Mouse (Mus musculus) limb, embryonic 12.5 days (tissue): ENCODE measurements around the gene Stat5b. TPM values are rescaled to one million over a fixed set of nuclear protein-coding genes. Genes with fewer than 3 reads are reported as not detected.

Source experiments
- ATAC-seq: fragments of 200-750 bp; cut with Nextera tagmentation; 2 replicates; pipeline ENCODE4 v1.8.0; 2017; ENCODE audit warnings: low read depth, moderate TSS enrichment; ENCODE audit not compliant: insufficient number of reproducible peaks, insufficient read depth, low FRiP score, low TSS enrichment
- H3K27ac ChIP-seq: fragments of 300-500 bp; sonication (generic); 2 replicates; pipeline ENCODE4 v1.5.1; 2016; ENCODE audit warnings: mild to moderate bottlenecking, moderate library complexity
- H3K27me3 ChIP-seq: fragments of 300-500 bp; sonication (generic); 2 replicates; pipeline ENCODE4 v1.6.1; 2016; ENCODE audit warnings: mild to moderate bottlenecking, moderate library complexity
- H3K36me3 ChIP-seq: fragments of 300-500 bp; sonication (generic); 2 replicates; pipeline ENCODE4 v1.6.1; 2016; ENCODE audit warnings: mild to moderate bottlenecking, moderate library complexity
- H3K4me1 ChIP-seq: fragments of 300-500 bp; sonication (generic); replicated peaks from 2 replicates; pipeline ENCODE4 v1.6.1; 2016
- H3K4me2 ChIP-seq: fragments of 300-500 bp; sonication (generic); 2 replicates; pipeline ENCODE4 v1.6.1; 2016; ENCODE audit warnings: mild to moderate bottlenecking, moderate library complexity
- H3K4me3 ChIP-seq: fragments of 300-500 bp; sonication (generic); replicated peaks from 2 replicates; pipeline ENCODE4 v1.5.1; 2016; ENCODE audit warnings: mild to moderate bottlenecking
- H3K9ac ChIP-seq: fragments of 300-500 bp; sonication (generic); replicated peaks from 2 replicates; pipeline ENCODE4 v1.6.1; 2016; ENCODE audit warnings: mild to moderate bottlenecking, moderate library complexity
- H3K9me3 ChIP-seq: fragments of 300-500 bp; sonication (generic); 2 replicates; pipeline ENCODE4 v1.6.1; 2016; ENCODE audit warnings: mild to moderate bottlenecking, moderate library complexity
- WGBS: fragments of 180-500 bp; shearing (Covaris S2); methylation state at CpG from one replicate; pipeline ENCODE4 v1.1.7; 2016; 5-methylcytosine and 5-hydroxymethylcytosine counted together
- polyA plus RNA-seq: library from polyadenylated mRNA; unstranded; fragments of >200 nt; fragmentation: Nextera tagmentation; extraction: Ambion mirVana; gene quantifications from 2 replicates; pipeline ENCODE4 v1.2.1, GENCODE M21; 2016

Stat5b gene
- polyA plus RNA-seq, 1 experiment from 2014 or later, result 20.4 TPM

GRCm38 (mm10) chr11:100782568-100782967, 68.0 kb downstream of the Stat5b start:
- Histone ChIP-seq H3K4me2 (no peak overlapping the region), H3K4me3 (no peak overlapping the region), H3K36me3 (peaks cover 62% of the 10 kb centered on the region), H3K27me3 (no peaks in the 10 kb centered on the region), H3K4me1 (peaks cover 14% of the 10 kb centered on the region), H3K9me3 (no peaks in the 10 kb centered on the region), H3K27ac (no peak overlapping the region), H3K9ac (no peak overlapping the region)
- no peak for ATAC-seq
- WGBS, result 86% methylated on average over 13 of the region's 13 CpGs

- H3K36me3 ChIP-seq, result peaks cover 57% of the 10 kb centered on the region
- H3K9ac ChIP-seq, result no peak overlapping the region
- no peak overlapping the region for H3K4me2 ChIP-seq
- H3K27ac ChIP-seq, result no peak overlapping the region
- no peaks in the 10 kb centered on the region for H3K9me3 ChIP-seq
- H3K4me3 ChIP-seq, result no peak overlapping the region
- WGBS, result 90% methylated on average over 15 of the region's 15 CpGs
- ATAC-seq, result no peak
- peaks cover 9% of the 10 kb centered on the region for H3K4me1 ChIP-seq
- H3K27me3 ChIP-seq, result no peaks in the 10 kb centered on the region
These were observed 68.6 kb downstream of the Stat5b start for GRCm38 (mm10) chr11:100781763-100782475.

- Histone ChIP-seq H3K36me3 (peaks cover 48% of the 10 kb centered on the region; the same call in 1 of the 2 replicates), H3K9me3 (no peaks in the 10 kb centered on the region), H3K4me3 (no peak overlapping the region), H3K4me2 (no peak overlapping the region), H3K27me3 (no peaks in the 10 kb centered on the region), H3K4me1 (no peaks in the 10 kb centered on the region), H3K9ac (no peak overlapping the region), H3K27ac (no peak overlapping the region)
- 76% methylated on average over 8 of the region's 8 CpGs for WGBS
- ATAC-seq, result no peak
These were observed 70.3 kb downstream of the Stat5b start for GRCm38 (mm10) chr11:100780247-100780646.

- H3K36me3 ChIP-seq, result peaks cover 30% of the 10 kb centered on the region; the same call in 1 of the 2 replicates
- no peak overlapping the region for H3K4me3 ChIP-seq
- no peak for ATAC-seq
- no peak overlapping the region for H3K27ac ChIP-seq
- H3K9ac ChIP-seq, result no peak overlapping the region
- H3K9me3 ChIP-seq, result no peaks in the 10 kb centered on the region
- WGBS, result 78% methylated on average over 3 of the region's 3 CpGs
- no peaks in the 10 kb centered on the region for H3K4me1 ChIP-seq
- H3K27me3 ChIP-seq, result no peaks in the 10 kb centered on the region
- H3K4me2 ChIP-seq, result no peak overlapping the region
These were observed 72.5 kb downstream of the Stat5b start for GRCm38 (mm10) chr11:100778069-100778468.

- Histone ChIP-seq H3K27me3 (no peaks in the 10 kb centered on the region), H3K4me1 (no peaks in the 10 kb centered on the region), H3K4me3 (no peak overlapping the region), H3K9me3 (no peaks in the 10 kb centered on the region), H3K27ac (no peak overlapping the region), H3K4me2 (no peak overlapping the region), H3K9ac (no peak overlapping the region), H3K36me3 (peaks cover 17% of the 10 kb centered on the region; the same call in 1 of the 2 replicates)
- ATAC-seq, result no peak
- 85% methylated on average over 10 of the region's 10 CpGs for WGBS
These were observed 74.6 kb downstream of the Stat5b start for GRCm38 (mm10) chr11:100775921-100776320.

GRCm38 (mm10) chr11:100774261-100774660, 76.3 kb downstream of the Stat5b start:
- Histone ChIP-seq H3K27ac (no peak overlapping the region), H3K9ac (no peak overlapping the region), H3K4me1 (peaks cover 7% of the 10 kb centered on the region), H3K9me3 (no peaks in the 10 kb centered on the region), H3K36me3 (peaks cover 7% of the 10 kb centered on the region; the same call in 1 of the 2 replicates), H3K4me2 (no peak overlapping the region), H3K27me3 (no peaks in the 10 kb centered on the region), H3K4me3 (no peak overlapping the region)
- ATAC-seq, result no peak
- 79% methylated on average over 4 of the region's 4 CpGs for WGBS

GRCm38 (mm10) chr11:100770646-100771408, 79.7 kb downstream of the Stat5b start, which contains the start of gene Ghdc:
Gene Ghdc, minus strand, starts transcription at chr11:100770957.
- 17% methylated on average over 17 of the region's 17 CpGs for WGBS
- Histone ChIP-seq H3K9me3 (no peaks in the 10 kb centered on the region), H3K4me2 (peak within 1 kb of the TSS; percentile 60), H3K36me3 (no peaks in the 10 kb centered on the region), H3K4me1 (peaks cover 7% of the 10 kb centered on the region), H3K27me3 (no peaks in the 10 kb centered on the region), H3K27ac (peak within 1 kb of the TSS; percentile 62; the same call in 1 of the 2 replicates), H3K4me3 (peak within 1 kb of the TSS; percentile 59), H3K9ac (peak within 1 kb of the TSS; percentile 59)
- ATAC-seq, result no peak

- H3K27me3 ChIP-seq, result no peaks in the 10 kb centered on the region
- WGBS, result 63% methylated on average over 6 of the region's 6 CpGs
- ATAC-seq, result no peak
- no peaks in the 10 kb centered on the region for H3K36me3 ChIP-seq
- peak overlapping the region; percentile 59 for H3K9ac ChIP-seq
- peak overlapping the region; percentile 60 for H3K4me2 ChIP-seq
- H3K27ac ChIP-seq, result no peak overlapping the region
- no peaks in the 10 kb centered on the region for H3K9me3 ChIP-seq
- H3K4me1 ChIP-seq, result peaks cover 7% of the 10 kb centered on the region
- peak overlapping the region; percentile 59 for H3K4me3 ChIP-seq
These were observed 80.5 kb downstream of the Stat5b start for GRCm38 (mm10) chr11:100769980-100770379.

GRCm38 (mm10) chr11:100767871-100768270, 82.7 kb downstream of the Stat5b start:
- H3K27ac ChIP-seq, result no peak overlapping the region
- ATAC-seq, result no peak
- no peaks in the 10 kb centered on the region for H3K36me3 ChIP-seq
- H3K4me2 ChIP-seq, result no peak overlapping the region
- H3K9me3 ChIP-seq, result no peaks in the 10 kb centered on the region
- no peak overlapping the region for H3K9ac ChIP-seq
- 85% methylated on average over 5 of the region's 5 CpGs for WGBS
- no peak overlapping the region for H3K4me3 ChIP-seq
- H3K27me3 ChIP-seq, result peaks cover 7% of the 10 kb centered on the region
- peaks cover 7% of the 10 kb centered on the region for H3K4me1 ChIP-seq

GRCm38 (mm10) chr11:100766726-100767125, 83.8 kb downstream of the Stat5b start:
- no peak for ATAC-seq
- peaks cover 18% of the 10 kb centered on the region for H3K27me3 ChIP-seq
- no peaks in the 10 kb centered on the region for H3K36me3 ChIP-seq
- H3K4me3 ChIP-seq, result no peak overlapping the region
- no peak overlapping the region for H3K27ac ChIP-seq
- no peaks in the 10 kb centered on the region for H3K9me3 ChIP-seq
- no peak overlapping the region for H3K9ac ChIP-seq
- H3K4me1 ChIP-seq, result peaks cover 10% of the 10 kb centered on the region
- H3K4me2 ChIP-seq, result no peak overlapping the region
- 80% methylated on average over 9 of the region's 9 CpGs for WGBS

- Histone ChIP-seq H3K9me3 (no peaks in the 10 kb centered on the region), H3K4me2 (peak within 1 kb of the TSS; percentile 71), H3K36me3 (no peaks in the 10 kb centered on the region), H3K27me3 (peaks cover 54% of the 10 kb centered on the region), H3K4me3 (peak within 1 kb of the TSS; percentile 39), H3K27ac (no peak within 1 kb of the TSS), H3K9ac (peak within 1 kb of the TSS; percentile 50; the same call in 1 of the 2 replicates), H3K4me1 (peaks cover 20% of the 10 kb centered on the region)
- no peak for ATAC-seq
- WGBS, result 84% methylated on average over 7 of the region's 7 CpGs
These were observed 87.7 kb downstream of the Stat5b start, which contains the start of gene Hcrt for GRCm38 (mm10) chr11:100762831-100763230. Gene Hcrt, minus strand, starts transcription at chr11:100762931.
